Mouse (Mus musculus) liver, embryonic 15.5 days (tissue): ENCODE data around the gene Sumf1. TPM values are rescaled to one million over a fixed set of nuclear protein-coding genes. Genes with fewer than 3 reads are reported as not detected.

Experiments
- ATAC-seq: fragments of 200-750 bp; cut with Nextera tagmentation; 2 replicates; pipeline ENCODE4 v1.8.0; 2017; ENCODE audit warnings: moderate number of reproducible peaks, mild to moderate bottlenecking, moderate library complexity; ENCODE audit not compliant: insufficient read depth
- H3K27ac ChIP-seq: fragments of 300-500 bp; sonication (generic); replicated peaks from 2 replicates; pipeline ENCODE4 v1.5.1; 2015; ENCODE audit warnings: mild to moderate bottlenecking, inconsistent platforms
- H3K27me3 ChIP-seq: fragments of 300-500 bp; sonication (generic); 2 replicates; pipeline ENCODE4 v1.6.1; 2015; ENCODE audit warnings: mild to moderate bottlenecking, inconsistent platforms
- H3K36me3 ChIP-seq: fragments of 300-500 bp; sonication (generic); replicated peaks from 2 replicates; pipeline ENCODE4 v1.6.1; 2015; ENCODE audit warnings: moderate library complexity, mild to moderate bottlenecking, inconsistent platforms
- H3K4me1 ChIP-seq: fragments of 300-500 bp; sonication (generic); replicated peaks from 2 replicates; pipeline ENCODE4 v1.6.1; 2015; ENCODE audit warnings: inconsistent platforms
- H3K4me2 ChIP-seq: fragments of 300-500 bp; sonication (generic); 2 replicates; pipeline ENCODE4 v1.6.1; 2015; ENCODE audit warnings: moderate library complexity, mild to moderate bottlenecking, inconsistent platforms
- H3K4me3 ChIP-seq: fragments of 300-500 bp; sonication (generic); replicated peaks from 2 replicates; pipeline ENCODE4 v1.5.1; 2015; ENCODE audit warnings: mild to moderate bottlenecking, inconsistent platforms
- H3K9ac ChIP-seq: fragments of 300-500 bp; sonication (generic); 2 replicates; pipeline ENCODE4 v1.6.1; 2015; ENCODE audit warnings: moderate library complexity, mild to moderate bottlenecking, inconsistent platforms
- H3K9me3 ChIP-seq: fragments of 300-500 bp; sonication (generic); replicated peaks from 2 replicates; pipeline ENCODE4 v1.6.1; 2016; ENCODE audit warnings: inconsistent platforms
- WGBS: fragments of 180-500 bp; shearing (Covaris S2); methylation state at CpG from one replicate; pipeline ENCODE4 v1.1.7; 2015; ENCODE audit warnings: mixed read lengths; ENCODE audit not compliant: insufficient replicate concordance; 5-methylcytosine and 5-hydroxymethylcytosine counted together
- polyA plus RNA-seq: library from polyadenylated mRNA; unstranded; fragments of >200 nt; fragmentation: Nextera tagmentation; extraction: Ambion mirVana; gene quantifications from 2 replicates; pipeline ENCODE4 v1.2.1, GENCODE M21; 2015

The Sumf1 gene
- polyA plus RNA-seq, 1 experiment from 2014 or later: 8.7 TPM

GRCm38 (mm10) chr6:108146637-108147036 lies 38.7 kb downstream of the Sumf1 start:
- no peaks in the 10 kb centered on the region for H3K27me3 ChIP-seq
- H3K4me1 ChIP-seq: no peaks in the 10 kb centered on the region
- H3K27ac ChIP-seq: no peak overlapping the region
- no peaks in the 10 kb centered on the region for H3K36me3 ChIP-seq
- ATAC-seq: no peak
- H3K4me2 ChIP-seq: no peak overlapping the region
- H3K9ac ChIP-seq: no peak overlapping the region
- H3K4me3 ChIP-seq: no peak overlapping the region
- no peaks in the 10 kb centered on the region for H3K9me3 ChIP-seq
- 68% methylated on average over 4 of the region's 4 CpGs for WGBS

DNA sequence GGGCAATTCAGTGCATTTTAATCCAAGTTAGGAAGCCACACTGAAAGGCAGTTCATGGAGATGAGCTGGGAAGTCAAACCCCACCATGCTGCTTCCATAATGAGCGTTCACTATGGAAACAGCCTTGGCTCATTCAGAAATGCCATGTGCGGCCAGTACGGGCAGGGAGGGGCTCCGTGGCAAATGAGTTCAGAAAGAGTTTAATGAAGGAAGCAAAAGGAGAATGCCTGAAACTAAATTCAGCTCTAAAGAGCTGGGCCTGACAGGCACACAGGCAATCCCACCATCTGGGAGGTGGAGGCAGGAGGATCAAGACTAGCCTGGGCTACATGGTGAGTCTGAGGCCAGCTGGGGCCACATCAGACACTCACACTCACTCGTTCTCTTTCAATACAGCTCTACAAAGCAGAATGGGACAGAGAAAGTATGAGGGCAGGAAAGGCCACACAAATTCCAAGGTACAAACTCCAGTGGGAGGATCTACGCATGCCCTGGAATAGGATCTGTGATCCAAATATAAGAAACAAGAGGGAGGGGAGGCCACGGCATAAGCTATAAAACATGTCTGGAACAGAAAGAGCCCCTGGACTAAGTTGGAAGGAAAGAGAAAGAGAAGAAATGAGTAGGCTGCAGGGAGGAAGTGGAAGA lies 39.3 kb downstream of the Sumf1 start:
- WGBS: 83% methylated on average over 7 of the region's 7 CpGs
- Histone ChIP-seq H3K27me3 (no peaks in the 10 kb centered on the region), H3K36me3 (no peaks in the 10 kb centered on the region), H3K4me3 (no peak overlapping the region), H3K9ac (no peak overlapping the region), H3K4me1 (no peaks in the 10 kb centered on the region), H3K4me2 (no peak overlapping the region), H3K9me3 (no peaks in the 10 kb centered on the region), H3K27ac (no peak overlapping the region)
- ATAC-seq: no peak

DNA sequence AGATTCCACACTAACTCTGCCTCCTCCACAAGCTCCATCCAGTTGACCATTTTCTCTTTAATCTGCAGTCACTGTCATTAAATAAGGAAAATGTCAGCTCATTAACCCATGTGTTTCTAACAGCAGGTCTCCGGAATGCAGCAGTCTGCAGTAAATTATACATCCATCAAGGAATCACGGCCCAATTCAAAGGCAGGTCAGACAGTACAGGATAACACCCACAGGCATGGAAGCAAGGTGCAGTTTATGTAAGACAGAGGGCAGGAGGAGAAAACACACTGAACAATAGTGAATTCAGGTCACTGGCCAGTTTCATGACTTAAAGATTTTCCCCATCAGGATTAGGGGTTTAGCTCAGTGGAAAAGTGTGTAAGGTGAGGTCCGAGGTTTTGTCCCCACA lies 40.1 kb downstream of the Sumf1 start:
- Histone ChIP-seq H3K27me3 (no peaks in the 10 kb centered on the region), H3K4me3 (no peak overlapping the region), H3K9ac (no peak overlapping the region), H3K9me3 (no peaks in the 10 kb centered on the region), H3K4me1 (no peaks in the 10 kb centered on the region), H3K27ac (no peak overlapping the region), H3K36me3 (no peaks in the 10 kb centered on the region), H3K4me2 (no peak overlapping the region)
- WGBS: 76% methylated on average over 3 of the region's 3 CpGs
- ATAC-seq: no peak

DNA sequence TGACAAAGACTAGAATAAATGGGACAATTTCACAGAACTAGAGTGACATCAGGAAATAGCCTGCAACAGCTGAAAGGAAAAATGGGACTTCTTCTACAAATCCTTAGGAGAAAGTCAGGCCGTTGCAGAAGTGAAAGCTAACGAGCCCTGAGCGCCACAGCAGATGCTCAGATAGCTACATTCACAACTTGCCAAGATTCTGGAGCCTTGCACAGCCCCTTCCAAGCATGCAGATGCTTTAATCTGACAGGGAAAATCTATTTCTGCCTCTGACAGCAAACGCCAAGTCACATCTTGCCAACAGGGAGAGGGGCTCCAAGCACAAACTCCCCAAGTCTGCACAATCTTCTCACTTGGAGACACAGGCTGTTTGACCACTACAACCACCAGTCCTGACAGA lies 42.6 kb downstream of the Sumf1 start:
- H3K36me3 ChIP-seq: no peaks in the 10 kb centered on the region
- no peaks in the 10 kb centered on the region for H3K9me3 ChIP-seq
- H3K27me3 ChIP-seq: no peaks in the 10 kb centered on the region
- ATAC-seq: no peak
- H3K4me3 ChIP-seq: no peak overlapping the region
- H3K27ac ChIP-seq: no peak overlapping the region
- 64% methylated on average over 4 of the region's 4 CpGs for WGBS
- no peak overlapping the region for H3K9ac ChIP-seq
- no peak overlapping the region for H3K4me2 ChIP-seq
- H3K4me1 ChIP-seq: no peaks in the 10 kb centered on the region

- peak; percentile 22; the same call in 1 of the 2 replicates for ATAC-seq
- no peaks in the 10 kb centered on the region for H3K36me3 ChIP-seq
- H3K9ac ChIP-seq: no peak overlapping the region
- H3K27ac ChIP-seq: no peak overlapping the region
- no peaks in the 10 kb centered on the region for H3K4me1 ChIP-seq
- H3K4me2 ChIP-seq: no peak overlapping the region
- H3K4me3 ChIP-seq: no peak overlapping the region
- 54% methylated on average over 4 of the region's 4 CpGs for WGBS
- H3K9me3 ChIP-seq: no peaks in the 10 kb centered on the region
- H3K27me3 ChIP-seq: no peaks in the 10 kb centered on the region
Observed at GRCm38 (mm10) chr6:108140722-108141490, 44.5 kb downstream of the Sumf1 start.

DNA sequence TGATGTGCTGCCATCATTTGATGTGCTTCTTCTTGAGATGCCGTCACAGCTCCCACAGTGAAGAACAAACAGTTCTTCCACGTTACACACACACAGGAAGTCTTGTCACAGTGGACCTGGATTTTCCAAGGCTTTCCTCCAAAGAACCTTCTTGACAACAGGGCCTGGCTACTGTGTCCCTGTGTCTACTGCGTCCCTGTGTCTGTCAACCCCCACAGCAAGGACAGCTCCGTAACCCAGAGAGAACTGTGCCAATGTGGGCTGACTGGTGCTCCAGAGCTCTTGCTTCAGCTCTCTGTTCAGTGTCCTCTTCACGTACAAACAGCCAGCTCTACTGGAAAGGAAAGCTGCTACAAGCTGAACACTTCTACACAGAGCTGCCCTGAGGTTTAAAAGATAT lies 48.4 kb downstream of the Sumf1 start:
- H3K9me3 ChIP-seq: no peaks in the 10 kb centered on the region
- H3K27me3 ChIP-seq: no peaks in the 10 kb centered on the region
- H3K27ac ChIP-seq: no peak overlapping the region
- no peak overlapping the region for H3K4me3 ChIP-seq
- H3K36me3 ChIP-seq: no peaks in the 10 kb centered on the region
- no peak overlapping the region for H3K9ac ChIP-seq
- no peaks in the 10 kb centered on the region for H3K4me1 ChIP-seq
- WGBS: 67% methylated on average over 5 of the region's 5 CpGs
- no peak overlapping the region for H3K4me2 ChIP-seq
- no peak for ATAC-seq

DNA sequence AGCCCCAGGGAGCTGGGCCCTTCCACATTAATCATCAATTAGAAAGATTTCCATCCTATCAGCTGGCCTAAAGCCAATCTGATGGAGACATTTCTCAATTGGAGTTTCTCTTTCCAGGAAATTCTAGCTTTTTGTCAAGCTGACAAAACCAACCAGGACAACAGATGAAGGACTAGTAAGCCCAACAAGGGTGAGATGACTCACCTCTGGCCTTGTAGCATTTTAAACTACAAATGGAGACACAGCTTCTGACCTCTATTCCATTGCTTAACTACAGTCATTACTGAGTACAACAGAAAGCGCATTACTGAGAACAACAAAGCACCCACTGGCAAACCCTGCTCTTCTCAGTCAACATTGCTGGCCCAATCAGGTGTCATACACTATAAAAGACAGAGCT lies 49.1 kb downstream of the Sumf1 start:
- no peak for ATAC-seq
- H3K36me3 ChIP-seq: no peaks in the 10 kb centered on the region
- 84% methylated on average over 1 of the region's 1 CpGs for WGBS

DNA sequence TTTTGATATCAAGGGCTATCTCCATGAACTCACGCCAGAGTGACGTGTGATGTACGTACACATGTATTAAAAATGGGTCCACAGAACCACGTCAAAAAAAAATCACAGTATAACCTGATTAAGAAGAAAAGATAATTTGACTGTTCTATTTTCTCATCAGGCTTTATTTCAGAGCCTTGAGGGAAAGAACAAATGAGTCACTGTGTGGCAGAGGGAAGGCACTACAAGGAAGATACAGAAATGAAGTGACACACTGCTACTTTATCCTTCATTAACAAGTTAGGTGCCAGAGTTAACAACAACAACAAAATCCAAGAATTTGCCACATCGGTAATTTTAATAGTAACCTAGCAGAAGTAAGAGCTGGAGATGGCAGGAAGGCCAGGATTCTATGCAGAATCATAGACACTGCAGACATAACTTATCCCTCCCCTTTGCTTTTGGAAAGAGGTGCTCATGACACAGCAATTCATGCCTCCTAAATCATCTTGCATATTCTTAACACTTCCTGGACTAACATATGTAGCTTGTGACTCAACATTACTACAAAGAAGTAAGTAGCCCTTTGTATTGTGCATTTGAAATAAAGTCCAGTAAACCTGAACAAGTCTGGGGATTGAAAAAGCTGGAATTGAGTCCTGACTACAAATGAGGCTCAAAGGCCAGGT lies 53.0 kb downstream of the Sumf1 start:
- ATAC-seq: no peak
- H3K9me3 ChIP-seq: no peaks in the 10 kb centered on the region

More for the DNA sequence above, 49.1 kb downstream of the Sumf1 start:
- H3K27ac ChIP-seq: no peak overlapping the region
- H3K4me2 ChIP-seq: no peak overlapping the region
- H3K4me1 ChIP-seq: no peaks in the 10 kb centered on the region
- H3K4me3 ChIP-seq: no peak overlapping the region
- H3K9me3 ChIP-seq: no peaks in the 10 kb centered on the region
- H3K27me3 ChIP-seq: no peaks in the 10 kb centered on the region
- no peak overlapping the region for H3K9ac ChIP-seq

GRCm38 (mm10) chr6:108130718-108131117 lies 54.7 kb downstream of the Sumf1 start:
- 62% methylated on average over 5 of the region's 5 CpGs for WGBS
- ATAC-seq: no peak
- H3K27me3 ChIP-seq: no peaks in the 10 kb centered on the region
- no peak overlapping the region for H3K27ac ChIP-seq
- H3K36me3 ChIP-seq: no peaks in the 10 kb centered on the region
- H3K4me3 ChIP-seq: no peak overlapping the region
- H3K4me2 ChIP-seq: no peak overlapping the region
- no peaks in the 10 kb centered on the region for H3K9me3 ChIP-seq
- H3K4me1 ChIP-seq: no peaks in the 10 kb centered on the region
- no peak overlapping the region for H3K9ac ChIP-seq

More for the DNA sequence above, 53.0 kb downstream of the Sumf1 start:
- H3K4me1 ChIP-seq: no peaks in the 10 kb centered on the region
- 76% methylated on average over 5 of the region's 5 CpGs for WGBS
- no peak overlapping the region for H3K27ac ChIP-seq
- H3K36me3 ChIP-seq: no peaks in the 10 kb centered on the region
- no peaks in the 10 kb centered on the region for H3K27me3 ChIP-seq
- H3K4me3 ChIP-seq: no peak overlapping the region
- H3K9ac ChIP-seq: no peak overlapping the region
- no peak overlapping the region for H3K4me2 ChIP-seq

- Histone ChIP-seq H3K4me3 (no peak overlapping the region), H3K4me2 (no peak overlapping the region), H3K36me3 (no peaks in the 10 kb centered on the region), H3K9ac (no peak overlapping the region), H3K9me3 (no peaks in the 10 kb centered on the region), H3K27ac (no peak overlapping the region), H3K27me3 (no peaks in the 10 kb centered on the region), H3K4me1 (no peaks in the 10 kb centered on the region)
- 62% methylated on average over 3 of the region's 3 CpGs for WGBS
- no peak for ATAC-seq
Observed at GRCm38 (mm10) chr6:108126631-108127030, 58.8 kb downstream of the Sumf1 start.

- H3K27me3 ChIP-seq: no peaks in the 10 kb centered on the region
- H3K4me1 ChIP-seq: no peaks in the 10 kb centered on the region
- no peak overlapping the region for H3K4me2 ChIP-seq
- no peak overlapping the region for H3K9ac ChIP-seq
- 65% methylated on average over 1 of the region's 1 CpGs for WGBS
- H3K27ac ChIP-seq: no peak overlapping the region
- H3K4me3 ChIP-seq: no peak overlapping the region
- H3K9me3 ChIP-seq: no peaks in the 10 kb centered on the region
- no peaks in the 10 kb centered on the region for H3K36me3 ChIP-seq
- ATAC-seq: no peak
Observed at GRCm38 (mm10) chr6:108125474-108125873, 59.9 kb downstream of the Sumf1 start.
